Mouse (Mus musculus) neural tube, embryonic 11.5 days (tissue): Measurements from ENCODE around the gene Nol3. TPM values are rescaled to one million over a fixed set of nuclear protein-coding genes. Genes with fewer than 3 reads are reported as not detected.
A peak's percentile ranks its signal among the peaks of the same experiment; 100 is the strongest.

Source experiments
- ATAC-seq: fragments of 200-750 bp; cut with Nextera tagmentation; 2 replicates; pipeline ENCODE4 v1.8.0; 2017; ENCODE audit warnings: moderate number of reproducible peaks, mild to moderate bottlenecking, moderate TSS enrichment, moderate library complexity; ENCODE audit not compliant: insufficient read depth, low FRiP score, low TSS enrichment
- DNase-seq: peaks from one replicate; pipeline ENCODE4 v3.0.0-alpha.2; 2015; ENCODE audit warnings: low spot score
- H3K27ac ChIP-seq: fragments of 300-500 bp; sonication (generic); 2 replicates; pipeline ENCODE4 v1.5.1; 2014; ENCODE audit warnings: low read depth, mild to moderate bottlenecking, low read length
- H3K27me3 ChIP-seq: fragments of 300-500 bp; sonication (generic); 2 replicates; pipeline ENCODE4 v1.6.1; 2014; ENCODE audit warnings: mild to moderate bottlenecking, low read length, mixed read lengths; ENCODE audit not compliant: control insufficient read depth, insufficient read depth
- H3K36me3 ChIP-seq: fragments of 300-500 bp; sonication (generic); 2 replicates; pipeline ENCODE4 v1.6.1; 2014; ENCODE audit warnings: mild to moderate bottlenecking, low read length, moderate library complexity, mixed read lengths; ENCODE audit not compliant: control insufficient read depth, insufficient read depth
- H3K4me1 ChIP-seq: fragments of 300-500 bp; sonication (generic); 2 replicates; pipeline ENCODE4 v1.6.1; 2014; ENCODE audit warnings: low read length, mixed read lengths; ENCODE audit not compliant: control insufficient read depth, insufficient read depth
- H3K4me2 ChIP-seq: fragments of 300-500 bp; sonication (generic); 2 replicates; pipeline ENCODE4 v1.6.1; 2014; ENCODE audit warnings: low read depth, mild to moderate bottlenecking, moderate library complexity
- H3K4me3 ChIP-seq: fragments of 300-500 bp; sonication (generic); 2 replicates; pipeline ENCODE4 v1.5.1; 2014; ENCODE audit warnings: low read depth, low read length
- H3K9ac ChIP-seq: fragments of 300-500 bp; sonication (generic); 2 replicates; pipeline ENCODE4 v1.6.1; 2014; ENCODE audit warnings: mild to moderate bottlenecking, low read length
- H3K9me3 ChIP-seq: fragments of 300-500 bp; sonication (generic); 2 replicates; pipeline ENCODE4 v1.6.1; 2016; ENCODE audit warnings: low read length; ENCODE audit not compliant: control insufficient read depth
- WGBS: fragments of 180-500 bp; shearing (Covaris S2); extraction: QIAGEN DNeasy Blood & Tissue Kit; methylation state at CpG from one replicate; pipeline ENCODE4 v1.1.7; 2014; 5-methylcytosine and 5-hydroxymethylcytosine counted together
- polyA plus RNA-seq: library from polyadenylated mRNA; unstranded; fragments of >200 nt; fragmentation: Nextera tagmentation; extraction: Ambion mirVana; gene quantifications from 2 replicates; pipeline ENCODE4 v1.2.1, GENCODE M21; 2014

Nol3 gene
- polyA plus RNA-seq, 1 experiment from 2014 or later, result 3.5 TPM

- WGBS, result 89% methylated on average over 10 of the region's 10 CpGs
- DNase-seq, result no peak
- peaks cover 20% of the 10 kb centered on the region for H3K27me3 ChIP-seq
- H3K4me2 ChIP-seq, result no peak overlapping the region
- H3K27ac ChIP-seq, result no peak overlapping the region
- no peak overlapping the region for H3K4me3 ChIP-seq
- no peak for ATAC-seq
- H3K4me1 ChIP-seq, result peaks cover 4% of the 10 kb centered on the region; the same call in 1 of the 2 replicates
- H3K36me3 ChIP-seq, result peaks cover 10% of the 10 kb centered on the region
- H3K9ac ChIP-seq, result no peak overlapping the region
- no peaks in the 10 kb centered on the region for H3K9me3 ChIP-seq
Observed at GRCm38 (mm10) chr8:105252680-105253537, 23.0 kb upstream of the Nol3 start.

- no peak overlapping the region; the same call in 1 of the 2 replicates for H3K9ac ChIP-seq
Observed at GRCm38 (mm10) chr8:105253766-105254151, 22.2 kb upstream of the Nol3 start.

GRCm38 (mm10) chr8:105254152-105254965, 21.6 kb upstream of the Nol3 start:
- ATAC-seq (peak; percentile 79), DNase-seq (peak; percentile 91)
- under 1% methylated on average over 73 of the region's 74 CpGs for WGBS
- Histone ChIP-seq H3K4me2 (peak overlapping the region; percentile 99), H3K36me3 (peaks cover 7% of the 10 kb centered on the region), H3K27ac (no peak overlapping the region), H3K9me3 (no peaks in the 10 kb centered on the region), H3K4me1 (peaks cover 10% of the 10 kb centered on the region), H3K4me3 (peak overlapping the region; percentile 54), H3K27me3 (peaks cover 35% of the 10 kb centered on the region), H3K9ac (peak overlapping the region; percentile 74)

More at GRCm38 (mm10) chr8:105253766-105254151, 22.2 kb upstream of the Nol3 start:
- Histone ChIP-seq H3K9me3 (no peaks in the 10 kb centered on the region), H3K4me3 (no peak overlapping the region; the same call in 1 of the 2 replicates), H3K4me1 (peaks cover 4% of the 10 kb centered on the region), H3K36me3 (peaks cover 7% of the 10 kb centered on the region), H3K27me3 (peaks cover 29% of the 10 kb centered on the region), H3K27ac (no peak overlapping the region), H3K4me2 (peak overlapping the region; percentile 99)
- DNase-seq (peak; percentile 30), ATAC-seq (peak; percentile 22; the same call in 1 of the 2 replicates)
- WGBS, result 28% methylated on average over 20 of the region's 20 CpGs

- Histone ChIP-seq H3K36me3 (peaks cover 7% of the 10 kb centered on the region), H3K27ac (no peak within 1 kb of the TSS), H3K9me3 (no peaks in the 10 kb centered on the region), H3K4me2 (peak within 1 kb of the TSS; percentile 99), H3K4me3 (peak within 1 kb of the TSS; percentile 54), H3K9ac (peak within 1 kb of the TSS; percentile 74), H3K27me3 (peaks cover 39% of the 10 kb centered on the region), H3K4me1 (peaks cover 12% of the 10 kb centered on the region)
- ATAC-seq (no peak), DNase-seq (peak; percentile 49)
- WGBS, result 3% methylated on average over 14 of the region's 14 CpGs
Observed at GRCm38 (mm10) chr8:105254966-105255350, 21.0 kb upstream of the Nol3 start, which contains the start of gene B3gnt9. Gene B3gnt9, minus strand, starts transcription at chr8:105255153.

GRCm38 (mm10) chr8:105257318-105258114, 18.4 kb upstream of the Nol3 start:
- H3K4me1 ChIP-seq, result peaks cover 12% of the 10 kb centered on the region
- no peak overlapping the region for H3K27ac ChIP-seq
- H3K36me3 ChIP-seq, result no peaks in the 10 kb centered on the region; the same call in 1 of the 2 replicates
- WGBS, result 63% methylated on average over 7 of the region's 7 CpGs
- H3K27me3 ChIP-seq, result peaks cover 53% of the 10 kb centered on the region
- no peak overlapping the region for H3K4me3 ChIP-seq
- H3K9ac ChIP-seq, result no peak overlapping the region
- H3K4me2 ChIP-seq, result no peak overlapping the region
- no peaks in the 10 kb centered on the region for H3K9me3 ChIP-seq
- ATAC-seq (no peak), DNase-seq (no peak)

GRCm38 (mm10) chr8:105258911-105259720, 16.8 kb upstream of the Nol3 start:
- Histone ChIP-seq H3K36me3 (no peaks in the 10 kb centered on the region), H3K27ac (no peak overlapping the region), H3K27me3 (peaks cover 65% of the 10 kb centered on the region), H3K9ac (0 out of 2 replicates have a peak overlapping the region, but pooled peaks have one; percentile 28), H3K4me2 (peak overlapping the region; percentile 65), H3K9me3 (no peaks in the 10 kb centered on the region), H3K4me1 (peaks cover 12% of the 10 kb centered on the region), H3K4me3 (peak overlapping the region; percentile 33)
- WGBS, result 1% methylated on average over 55 of the region's 55 CpGs
- ATAC-seq (peak; percentile 39), DNase-seq (peak; percentile 63)

GRCm38 (mm10) chr8:105259721-105260320, 16.1 kb upstream of the Nol3 start:
- no peaks in the 10 kb centered on the region for H3K36me3 ChIP-seq
- peaks cover 69% of the 10 kb centered on the region for H3K27me3 ChIP-seq
- peak overlapping the region; percentile 33 for H3K4me3 ChIP-seq
- 0 out of 2 replicates have a peak overlapping the region, but pooled peaks have one; percentile 28 for H3K9ac ChIP-seq
- H3K4me2 ChIP-seq, result peak overlapping the region; percentile 65
- H3K9me3 ChIP-seq, result no peaks in the 10 kb centered on the region
- peak; percentile 88 for DNase-seq
- peaks cover 10% of the 10 kb centered on the region for H3K4me1 ChIP-seq
- WGBS, result 4% methylated on average over 30 of the region's 30 CpGs
- peak; percentile 64 for ATAC-seq
- H3K27ac ChIP-seq, result no peak overlapping the region
